Mouse (Mus musculus) mammary gland, adult 2 months (tissue): ENCODE data around the gene Slc25a19. TPM values are rescaled to one million over a fixed set of nuclear protein-coding genes. Genes with fewer than 3 reads are reported as not detected.

Source experiments
- polyA plus RNA-seq: library from polyadenylated mRNA; depleted of rRNA; stranded (reverse); fragments of >200 nt; gene quantifications from 2 replicates; pipeline ENCODE4 v1.2.3, GENCODE M21; 2012; ENCODE audit warnings: low replicate concordance; rRNA removed

Gene Slc25a19
- 176 and 234 TPM in 2 replicates for polyA plus RNA-seq

DNA sequence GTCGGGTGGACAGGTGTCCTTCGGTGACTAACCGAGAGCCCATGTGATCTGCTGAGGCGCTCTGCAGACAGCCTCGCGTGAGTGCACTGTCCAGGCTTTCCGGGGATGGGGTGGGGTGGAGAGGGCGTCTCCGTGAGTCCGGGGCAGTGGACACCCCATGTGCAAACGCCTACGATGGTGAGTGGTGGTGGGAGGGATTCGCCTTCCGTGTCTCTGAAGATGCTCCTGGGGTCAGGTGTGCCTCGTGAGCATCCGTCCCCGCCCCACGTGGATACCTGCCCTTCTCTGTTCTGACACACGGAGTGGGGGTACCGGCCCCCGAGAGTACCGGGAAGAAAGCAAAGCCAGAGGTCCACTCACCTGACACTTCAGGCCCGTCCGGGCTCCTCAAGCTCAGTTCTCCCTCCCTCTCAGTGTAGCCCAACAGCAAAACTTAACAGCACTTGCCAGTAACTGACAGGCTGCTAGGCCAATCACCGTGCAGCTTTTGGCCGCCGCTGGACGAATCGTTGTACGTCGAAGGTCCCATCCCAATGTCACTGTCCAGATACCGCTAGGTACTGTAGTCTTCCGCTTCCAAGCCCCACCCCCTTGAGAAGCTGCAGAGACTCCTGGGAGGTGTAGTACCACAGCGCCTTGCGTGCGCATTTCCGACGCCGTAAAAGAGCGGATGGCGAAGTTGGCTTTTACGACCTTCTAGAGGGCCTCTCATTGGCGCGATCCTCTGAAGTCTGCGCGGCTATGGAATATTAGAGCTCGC is at the start of gene Slc25a19:
Gene Slc25a19, minus strand, starts transcription at position 591 of the 760 bp plus-strand sequence.

DNA sequence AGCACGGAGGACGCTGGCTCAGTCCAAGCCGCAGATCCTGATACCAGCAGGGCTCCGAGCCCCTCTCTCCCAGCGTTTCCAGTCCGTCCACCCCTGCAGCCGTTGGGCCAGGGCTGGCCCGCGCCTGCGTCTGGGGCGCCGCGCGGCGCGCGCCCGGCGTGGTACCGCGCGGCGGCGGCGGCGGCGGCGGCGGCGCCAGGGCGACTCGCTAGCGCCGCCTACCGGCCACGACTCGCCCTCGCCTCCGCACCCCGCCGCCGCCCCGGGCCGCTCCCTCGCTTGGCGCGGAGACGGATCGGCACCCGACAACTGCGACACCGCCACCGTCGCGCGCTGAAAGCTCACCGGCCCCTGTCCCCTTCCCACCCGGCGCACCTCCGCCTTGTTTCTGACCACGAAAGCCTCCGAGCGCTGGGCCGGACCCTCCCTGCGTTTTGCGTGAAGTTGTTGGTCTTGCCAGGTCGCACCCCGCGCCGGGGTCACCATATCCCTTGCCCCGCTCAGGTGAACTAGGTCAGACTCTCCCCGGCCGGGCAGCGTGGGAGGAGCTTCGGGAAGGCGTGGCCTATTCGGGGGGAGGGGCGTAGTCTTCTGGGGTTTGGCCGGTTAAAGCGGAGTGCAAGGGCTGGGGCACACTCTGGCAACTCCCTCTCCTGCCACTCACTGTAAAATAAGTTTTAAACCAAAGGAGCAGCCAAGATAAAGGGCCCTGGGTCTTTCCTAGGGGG is 15.5 kb downstream of the Slc25a19 start, which contains the start of gene Mif4gd:
Gene Mif4gd, minus strand, starts transcription at position 560 of the 728 bp plus-strand sequence.

DNA sequence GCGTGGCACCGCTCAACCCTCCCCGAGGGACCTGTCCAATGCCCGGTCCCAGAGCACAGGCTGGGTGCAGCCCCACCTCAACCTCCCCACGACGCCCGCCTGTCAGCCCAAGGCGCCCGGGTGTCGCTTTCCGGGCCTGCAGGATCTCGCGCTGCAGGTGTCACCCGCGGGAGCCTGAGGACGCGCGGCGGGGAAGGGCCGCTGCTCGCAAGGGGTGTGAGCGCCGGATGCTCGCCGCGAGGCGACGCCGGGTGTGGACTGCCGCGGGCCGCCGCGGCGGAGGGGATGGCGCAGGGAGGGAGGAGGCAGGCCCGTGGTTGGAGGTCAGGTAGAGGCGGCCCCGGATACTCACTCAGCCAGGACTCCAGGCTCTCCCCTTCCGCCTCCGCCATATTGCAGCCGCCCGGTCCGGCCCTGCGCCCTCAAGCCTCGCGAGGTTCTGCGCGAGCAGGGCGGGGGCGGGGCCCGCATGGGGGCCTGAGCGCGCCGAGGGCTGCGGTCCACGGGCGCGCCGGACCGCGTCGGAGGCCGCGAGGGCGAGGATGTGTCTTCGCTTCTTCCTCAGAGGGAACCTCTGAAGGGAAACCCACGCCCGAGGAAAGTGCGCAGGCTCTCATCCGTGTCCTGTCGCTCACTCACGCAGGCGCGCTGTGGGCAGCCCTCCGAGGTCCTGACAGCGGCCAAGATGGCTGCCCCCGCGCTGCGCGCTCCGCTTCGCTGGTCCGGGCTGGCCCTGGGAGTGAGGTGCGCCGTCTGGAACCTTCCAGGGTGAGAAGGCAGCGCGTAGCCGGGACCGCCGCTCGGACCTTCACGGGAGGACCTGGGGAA is 24.4 kb downstream of the Slc25a19 start, which contains the start of the genes Mrps7 and Gga3:
Gene Mrps7, plus strand, starts transcription at position 450 of the 828 bp plus-strand sequence.
Gene Gga3, minus strand, starts transcription at position 576 of the 828 bp plus-strand sequence.

Other genes with a start within 250 kb of the Slc25a19 start
- gene Cdr2l, start 246.4 kb downstream of the Slc25a19 start, polyA plus RNA-seq = 18.2 and 20.7 TPM in 2 replicates
- gene Mrpl58, start 224.5 kb downstream of the Slc25a19 start, polyA plus RNA-seq = 58.1 and 65.1 TPM in 2 replicates
- gene Atp5h, start 208.3 kb downstream of the Slc25a19 start, polyA plus RNA-seq = 52.6 and 152 TPM in 2 replicates
- gene Kctd2, start 208.2 kb downstream of the Slc25a19 start, polyA plus RNA-seq = 36.0 and 38.1 TPM in 2 replicates
- 0.42 and 0.57 TPM in 2 replicates for gene Trim80, start 187.8 kb downstream of the Slc25a19 start, polyA plus RNA-seq
- gene Slc16a5, start 165.8 kb downstream of the Slc25a19 start, polyA plus RNA-seq = 5.7 and 10.6 TPM in 2 replicates
- gene Armc7, start 152.6 kb downstream of the Slc25a19 start, polyA plus RNA-seq = 11.8 and 44.6 TPM in 2 replicates
- gene Nt5c, start 136.4 kb downstream of the Slc25a19 start, polyA plus RNA-seq = 41.8 and 67.1 TPM in 2 replicates
- gene Jpt1, start 113.9 kb downstream of the Slc25a19 start, polyA plus RNA-seq = 216 and 221 TPM in 2 replicates
- 32.4 and 64.1 TPM in 2 replicates for gene Sumo2, start 92.0 kb downstream of the Slc25a19 start, polyA plus RNA-seq
- gene Nup85, start 63.9 kb downstream of the Slc25a19 start, polyA plus RNA-seq = 30.2 and 65.1 TPM in 2 replicates
- 24.3 and 26.8 TPM in 2 replicates for gene Mrps7, start 24.4 kb downstream of the Slc25a19 start, polyA plus RNA-seq
- gene Gga3, start 24.2 kb downstream of the Slc25a19 start, polyA plus RNA-seq = 34.7 and 39.4 TPM in 2 replicates
- gene Mif4gd, start 15.3 kb downstream of the Slc25a19 start, polyA plus RNA-seq = 164 and 226 TPM in 2 replicates
- 47.1 and 53.9 TPM in 2 replicates for gene Grb2, start 80.3 kb upstream of the Slc25a19 start, polyA plus RNA-seq
- gene Tmem94, start 137.1 kb upstream of the Slc25a19 start, polyA plus RNA-seq = 76.6 and 78.5 TPM in 2 replicates
- gene Caskin2, start 185.3 kb upstream of the Slc25a19 start, polyA plus RNA-seq = 34.2 and 44.3 TPM in 2 replicates
- gene Tsen54, start 186.4 kb upstream of the Slc25a19 start, polyA plus RNA-seq = 20.2 and 34.5 TPM in 2 replicates
- 24.4 and 36.6 TPM in 2 replicates for gene Llgl2, start 195.8 kb upstream of the Slc25a19 start, polyA plus RNA-seq
- gene Myo15b, start 230.1 kb upstream of the Slc25a19 start, polyA plus RNA-seq = 0.14 and 0.32 TPM in 2 replicates